Mouse (Mus musculus) liver, postnatal 0 days (tissue): ENCODE measurements around the gene Rab31. TPM values are rescaled to one million over a fixed set of nuclear protein-coding genes. Genes with fewer than 3 reads are reported as not detected.

Source experiments
- ATAC-seq: fragments of 200-750 bp; cut with Nextera tagmentation; 2 replicates; pipeline ENCODE4 v1.8.0; 2017; ENCODE audit warnings: mild to moderate bottlenecking, moderate library complexity
- DNase-seq: peaks from one replicate; pipeline ENCODE4 v3.0.0-alpha.2; 2016
- H3K27ac ChIP-seq: fragments of 300-500 bp; sonication (generic); 2 replicates; pipeline ENCODE4 v1.5.1; 2014; ENCODE audit warnings: antibody characterized with exemption, moderate library complexity, mild to moderate bottlenecking, low read depth
- H3K27me3 ChIP-seq: fragments of 300-500 bp; sonication (generic); 2 replicates; pipeline ENCODE4 v1.6.1; 2014; ENCODE audit warnings: low read length, control low read depth, mixed read lengths; ENCODE audit not compliant: insufficient read depth
- H3K36me3 ChIP-seq: fragments of 300-500 bp; sonication (generic); replicated peaks from 2 replicates; pipeline ENCODE4 v1.6.1; 2014; ENCODE audit warnings: mild to moderate bottlenecking, control low read depth, low read length, moderate library complexity, mixed read lengths; ENCODE audit not compliant: insufficient read depth
- H3K4me1 ChIP-seq: fragments of 300-500 bp; sonication (generic); 2 replicates; pipeline ENCODE4 v1.6.1; 2014; ENCODE audit warnings: antibody characterized with exemption, mild to moderate bottlenecking, control low read depth; ENCODE audit not compliant: insufficient read depth
- H3K4me2 ChIP-seq: fragments of 300-500 bp; sonication (generic); 2 replicates; pipeline ENCODE4 v1.6.1; 2014; ENCODE audit warnings: low read depth, mild to moderate bottlenecking, low read length, moderate library complexity, mixed read lengths
- H3K4me3 ChIP-seq: fragments of 300-500 bp; sonication (generic); 2 replicates; pipeline ENCODE4 v1.5.1; 2014; ENCODE audit warnings: low read depth, low read length
- H3K9ac ChIP-seq: fragments of 300-500 bp; sonication (generic); replicated peaks from 2 replicates; pipeline ENCODE4 v1.6.1; 2014; ENCODE audit warnings: mild to moderate bottlenecking, moderate library complexity
- H3K9me3 ChIP-seq: fragments of 300-500 bp; sonication (generic); 2 replicates; pipeline ENCODE4 v1.6.1; 2016; ENCODE audit warnings: mild to moderate bottlenecking, control low read depth, low read length, mixed read lengths
- CTCF ChIP-seq: sonication (generic); IDR thresholded peaks from 2 replicates; pipeline ENCODE4 v1.5.1; 2016; ENCODE audit warnings: antibody characterized with exemption, low read depth
- EP300 ChIP-seq: IDR thresholded peaks from 2 replicates; pipeline ENCODE4 v1.6.1; 2016; ENCODE audit warnings: antibody characterized with exemption, low read depth, mild to moderate bottlenecking
- WGBS: fragments of 180-500 bp; shearing (Covaris S2); extraction: QIAGEN DNeasy Blood & Tissue Kit; methylation state at CpG from one replicate; pipeline ENCODE4 v1.1.7; 2014; ENCODE audit not compliant: insufficient replicate concordance; 5-methylcytosine and 5-hydroxymethylcytosine counted together
- polyA plus RNA-seq: library from polyadenylated mRNA; unstranded; fragments of >200 nt; fragmentation: Nextera tagmentation; extraction: Ambion mirVana; gene quantifications from 2 replicates; pipeline ENCODE4 v1.2.1, GENCODE M21; 2015

Rab31 gene
- polyA plus RNA-seq, 1 experiment from 2014 or later, result 7.2 TPM

GRCm38 (mm10) chr17:65710576-65710975 is 62.0 kb downstream of the Rab31 start:
- ATAC-seq (no peak), DNase-seq (no peak)
- Histone ChIP-seq H3K9me3 (no peaks in the 10 kb centered on the region), H3K27ac (no peak overlapping the region), H3K27me3 (no peaks in the 10 kb centered on the region), H3K4me2 (no peak overlapping the region), H3K4me1 (no peaks in the 10 kb centered on the region), H3K9ac (no peak overlapping the region), H3K36me3 (no peaks in the 10 kb centered on the region; the same call in 1 of the 2 replicates), H3K4me3 (no peak overlapping the region)
- TF ChIP-seq EP300, result no peak
- no peak for TF ChIP-seq CTCF
- 85% methylated on average over 11 of the region's 11 CpGs for WGBS

GRCm38 (mm10) chr17:65706220-65706619 is 66.3 kb downstream of the Rab31 start:
- Histone ChIP-seq H3K27me3 (no peaks in the 10 kb centered on the region), H3K27ac (no peak overlapping the region), H3K4me2 (no peak overlapping the region), H3K9me3 (no peaks in the 10 kb centered on the region), H3K4me1 (no peaks in the 10 kb centered on the region), H3K9ac (no peak overlapping the region), H3K36me3 (no peaks in the 10 kb centered on the region; the same call in 1 of the 2 replicates), H3K4me3 (no peak overlapping the region)
- 66% methylated on average over 5 of the region's 5 CpGs for WGBS
- DNase-seq (peak; percentile 53), ATAC-seq (no peak)
- peak; percentile 71 for TF ChIP-seq CTCF
- TF ChIP-seq EP300, result no peak

GRCm38 (mm10) chr17:65703527-65704391 is 68.8 kb downstream of the Rab31 start:
- Histone ChIP-seq H3K9me3 (no peaks in the 10 kb centered on the region), H3K9ac (no peak overlapping the region), H3K27ac (no peak overlapping the region), H3K4me2 (no peak overlapping the region), H3K27me3 (no peaks in the 10 kb centered on the region), H3K36me3 (no peaks in the 10 kb centered on the region), H3K4me1 (no peaks in the 10 kb centered on the region), H3K4me3 (no peak overlapping the region)
- DNase-seq (no peak), ATAC-seq (no peak)
- no peak for TF ChIP-seq EP300
- WGBS, result 73% methylated on average over 13 of the region's 13 CpGs

GRCm38 (mm10) chr17:65701797-65702566 is 70.6 kb downstream of the Rab31 start:
- Histone ChIP-seq H3K36me3 (no peaks in the 10 kb centered on the region), H3K4me2 (no peak overlapping the region), H3K9ac (no peak overlapping the region), H3K9me3 (no peaks in the 10 kb centered on the region), H3K27ac (no peak overlapping the region), H3K27me3 (no peaks in the 10 kb centered on the region), H3K4me3 (no peak overlapping the region), H3K4me1 (no peaks in the 10 kb centered on the region)
- no peak for ATAC-seq
- WGBS, result 78% methylated on average over 13 of the region's 13 CpGs
- DNase-seq, result no peak
- no peak for TF ChIP-seq EP300
- TF ChIP-seq CTCF, result no peak

GRCm38 (mm10) chr17:65701356-65701755 is 71.2 kb downstream of the Rab31 start:
- no peak overlapping the region for H3K9ac ChIP-seq
- H3K36me3 ChIP-seq, result no peaks in the 10 kb centered on the region
- H3K9me3 ChIP-seq, result no peaks in the 10 kb centered on the region
- H3K4me2 ChIP-seq, result no peak overlapping the region
- no peak for TF ChIP-seq CTCF
- TF ChIP-seq EP300, result no peak
- no peaks in the 10 kb centered on the region for H3K4me1 ChIP-seq
- H3K27ac ChIP-seq, result no peak overlapping the region
- no peak for DNase-seq
- ATAC-seq, result no peak
- WGBS, result 81% methylated on average over 8 of the region's 8 CpGs
- no peak overlapping the region for H3K4me3 ChIP-seq
- H3K27me3 ChIP-seq, result no peaks in the 10 kb centered on the region

GRCm38 (mm10) chr17:65700060-65700459 is 72.5 kb downstream of the Rab31 start:
- ATAC-seq (no peak), DNase-seq (no peak)
- H3K27ac ChIP-seq, result no peak overlapping the region
- no peaks in the 10 kb centered on the region for H3K36me3 ChIP-seq
- H3K9ac ChIP-seq, result no peak overlapping the region
- WGBS, result 81% methylated on average over 4 of the region's 4 CpGs
- TF ChIP-seq EP300, result no peak
- no peak for TF ChIP-seq CTCF
- no peak overlapping the region for H3K4me3 ChIP-seq
- H3K9me3 ChIP-seq, result no peaks in the 10 kb centered on the region
- no peak overlapping the region for H3K4me2 ChIP-seq
- H3K27me3 ChIP-seq, result no peaks in the 10 kb centered on the region
- no peaks in the 10 kb centered on the region for H3K4me1 ChIP-seq
